20 mouse cellular contexts compared by ENCODE assay signal in the genomic region with DNA sequence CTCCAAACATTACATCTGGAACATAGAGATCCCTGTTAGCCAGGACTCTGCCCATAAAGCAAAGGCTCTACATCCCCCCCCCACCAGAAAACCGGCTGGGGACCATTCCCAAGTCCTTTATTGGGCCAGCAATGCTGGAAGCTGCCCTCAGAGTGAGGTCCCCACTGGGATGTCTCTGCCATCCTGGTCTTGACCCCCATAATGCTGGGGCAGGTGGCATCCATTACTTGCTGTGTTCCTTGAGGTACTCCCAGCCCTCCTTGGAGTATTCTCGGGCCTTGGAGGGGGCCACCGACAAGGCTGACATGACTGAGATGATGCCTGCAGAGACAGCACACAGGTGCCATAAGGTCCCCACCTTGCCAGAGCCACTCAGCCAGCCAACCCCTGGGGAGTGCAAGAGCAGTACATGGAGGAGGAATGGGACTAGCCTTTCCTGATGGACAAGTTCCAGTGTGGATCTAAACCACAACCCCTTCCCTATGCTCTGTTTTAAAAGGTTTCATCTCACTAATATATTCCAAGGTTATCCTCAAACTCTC. TPM values are rescaled to one million over a fixed set of nuclear protein-coding genes. Genes with fewer than 3 reads are reported as not detected.
DNase-seq lines count a peak whose midpoint lies in the region; ATAC-seq and TF ChIP-seq lines count a peak whose summit lies in the region.
"Had no signal": no experiment of that assay in that cellular context is flagged by ENCODE, and none has a peak within 500 bp of the region (broad histone marks: within the 10 kb centered on the region; RNA-seq: fewer than 3 reads in every experiment).

No protein-coding gene starts in this region.

- 72% methylated on average over 3 of the region's 3 CpGs for WGBS in heart, embryonic 12.5 days
- 62% methylated on average over 3 of the region's 3 CpGs for WGBS in lung, embryonic 15.5 days
- 81% methylated on average over 3 of the region's 3 CpGs for WGBS in embryonic facial prominence, embryonic 10.5 days

- no peak for ATAC-seq in heart, embryonic 12.5 days (ENCODE audit: insufficient number of reproducible peaks, low FRiP score)
- no peak for ATAC-seq in lung, embryonic 15.5 days (ENCODE audit: borderline replicate concordance, extremely low read depth, low FRiP score, low TSS enrichment)
- ATAC-seq: intestine, embryonic 16.5 days had no signal

- H3K36me3 ChIP-seq in heart, embryonic 12.5 days: peaks cover 53% of the 10 kb centered on the region
- H3K36me3 ChIP-seq in lung, embryonic 15.5 days: peaks cover 52% of the 10 kb centered on the region
- peaks cover 61% of the 10 kb centered on the region for H3K36me3 ChIP-seq in E14TG2a.4 (ENCODE audit: insufficient read depth, low read length)
- peaks cover 56% of the 10 kb centered on the region for H3K36me3 ChIP-seq in embryonic facial prominence, embryonic 10.5 days (replicated peaks)

- H3K4me2 ChIP-seq in heart, embryonic 12.5 days: no peak overlapping the region
- 0 out of 2 replicates have a peak overlapping the region, but pooled peaks have one; percentile 74 for H3K4me2 ChIP-seq in lung, embryonic 15.5 days

- no peak for TF ChIP-seq CTCF in E14TG2a.4 (conservative IDR thresholded peaks at IDR 0.05; ENCODE audit: low read length)

- H3K27me3 ChIP-seq in heart, embryonic 12.5 days (replicated peaks): no peaks in the 10 kb centered on the region
- H3K27me3 ChIP-seq in lung, embryonic 15.5 days: no peaks in the 10 kb centered on the region
- no peaks in the 10 kb centered on the region for H3K27me3 ChIP-seq in E14TG2a.4 (ENCODE audit: insufficient read depth, low read length)
- H3K27me3 ChIP-seq in embryonic facial prominence, embryonic 10.5 days (replicated peaks; ENCODE audit: low read depth, poor library complexity, severe bottlenecking): no peaks in the 10 kb centered on the region
- H3K27me3 ChIP-seq: embryonic facial prominence, embryonic 15.5 days; hindbrain, embryonic 15.5 days; kidney, embryonic 15.5 days; limb, embryonic 12.5 days had no signal

- H3K9me3 ChIP-seq in heart, embryonic 12.5 days (replicated peaks): no peaks in the 10 kb centered on the region
- no peaks in the 10 kb centered on the region for H3K9me3 ChIP-seq in lung, embryonic 15.5 days
- no peaks in the 10 kb centered on the region for H3K9me3 ChIP-seq in E14TG2a.4 (ENCODE audit: low read length)
- H3K9me3 ChIP-seq in embryonic facial prominence, embryonic 10.5 days: no peaks in the 10 kb centered on the region
- H3K9me3 ChIP-seq: embryonic facial prominence, embryonic 15.5 days; hindbrain, embryonic 15.5 days; kidney, embryonic 15.5 days; limb, embryonic 12.5 days had no signal

- 0 out of 2 replicates have a peak overlapping the region, but pooled peaks have one; percentile 1 for H3K4me3 ChIP-seq in heart, embryonic 12.5 days
- H3K4me3 ChIP-seq in lung, embryonic 15.5 days: no peak overlapping the region
- 0 out of 2 replicates have a peak overlapping the region, but pooled peaks have one; percentile 89 for H3K4me3 ChIP-seq in E14TG2a.4 (replicated peaks; ENCODE audit: low read length)
- peak overlapping the region; percentile 23; the same call in 1 of the 2 replicates for H3K4me3 ChIP-seq in embryonic facial prominence, embryonic 10.5 days
- H3K4me3 ChIP-seq: hindbrain, embryonic 15.5 days; left cerebral cortex, adult 2 months had no signal

- no peak overlapping the region for H3K9ac ChIP-seq in heart, embryonic 12.5 days
- H3K9ac ChIP-seq in lung, embryonic 15.5 days: no peak overlapping the region

- H3K27ac ChIP-seq in heart, embryonic 12.5 days (ENCODE audit: poor library complexity, severe bottlenecking): no peak overlapping the region
- no peak overlapping the region for H3K27ac ChIP-seq in lung, embryonic 15.5 days
- no peak overlapping the region for H3K27ac ChIP-seq in embryonic facial prominence, embryonic 10.5 days (replicated peaks)
- H3K27ac ChIP-seq: embryonic facial prominence, embryonic 15.5 days; hindbrain, embryonic 15.5 days; kidney, embryonic 15.5 days; left cerebral cortex, adult 2 months; limb, embryonic 12.5 days had no signal

- intact Hi-C loops in heart, postnatal 36 days (cut with DNase I): loop anchor here (2.0 kb wide), 1 partner anchor 17 kb away; no protein-coding TSS in a partner anchor

- no peak for DNase-seq in heart, postnatal 36 days
- DNase-seq in lung, postnatal 36 days: no peak
- no peak for DNase-seq in embryonic facial prominence, embryonic 10.5 days (ENCODE audit: low spot score)
- DNase-seq in kidney, adult 8-10 months: no peak
- DNase-seq: adrenal gland, adult 2 months; embryo, embryonic 11 days; heart, postnatal 10 days; kidney, postnatal 4 days; layer of hippocampus, adult 9-11 months; lung, adult 2 months; thymus, postnatal 36 days had no signal

- H3K4me1 ChIP-seq in heart, embryonic 12.5 days (replicated peaks): peaks cover 34% of the 10 kb centered on the region
- peaks cover 27% of the 10 kb centered on the region for H3K4me1 ChIP-seq in lung, embryonic 15.5 days
- H3K4me1 ChIP-seq in E14TG2a.4 (replicated peaks; ENCODE audit: low read depth, low read length): peaks cover 83% of the 10 kb centered on the region
- H3K4me1 ChIP-seq in embryonic facial prominence, embryonic 10.5 days: peaks cover 39% of the 10 kb centered on the region

RNA-seq across cellular contexts. Expression of a gene that starts 2.0 kb away (rescaled TPM):
- polyA plus RNA-seq in heart, embryonic 12.5 days (2016; fragmentation: Nextera tagmentation; extraction: Ambion mirVana): 253 and 282 TPM in 2 replicates
- total RNA-seq in heart, postnatal 36 days (2021): 100 to 1,000 TPM; 342 to 346 TPM
- polyA plus RNA-seq in lung, embryonic 15.5 days (2015; fragmentation: Nextera tagmentation; extraction: Ambion mirVana): 206 and 215 TPM in 2 replicates
- polyA plus RNA-seq in embryonic facial prominence, embryonic 10.5 days (2016; fragmentation: Nextera tagmentation; extraction: Ambion mirVana): 190 and 205 TPM in 2 replicates

RNA-seq across cellular contexts. Expression of a gene that starts 5.6 kb away (rescaled TPM):
- polyA plus RNA-seq in heart, embryonic 12.5 days (2016; fragmentation: Nextera tagmentation; extraction: Ambion mirVana): 1,231 and 1,273 TPM in 2 replicates
- total RNA-seq in heart, postnatal 36 days (2021): 100 to 1,000 TPM; 724 to 728 TPM
- polyA plus RNA-seq in lung, embryonic 15.5 days (2015; fragmentation: Nextera tagmentation; extraction: Ambion mirVana): 1,553 and 1,704 TPM in 2 replicates
- 1,580 and 1,631 TPM in 2 replicates for polyA plus RNA-seq in embryonic facial prominence, embryonic 10.5 days (2016; fragmentation: Nextera tagmentation; extraction: Ambion mirVana)

RNA-seq across cellular contexts. Expression of a gene that starts 19.1 kb away (rescaled TPM):
- polyA plus RNA-seq in heart, embryonic 12.5 days (2016; fragmentation: Nextera tagmentation; extraction: Ambion mirVana): 66.2 and 67.3 TPM in 2 replicates
- 100 to 1,000 TPM; 118 to 124 TPM for total RNA-seq in heart, postnatal 36 days (2021)
- 51.7 and 54.0 TPM in 2 replicates for polyA plus RNA-seq in lung, embryonic 15.5 days (2015; fragmentation: Nextera tagmentation; extraction: Ambion mirVana)
- polyA plus RNA-seq in embryonic facial prominence, embryonic 10.5 days (2016; fragmentation: Nextera tagmentation; extraction: Ambion mirVana): 56.5 and 59.0 TPM in 2 replicates

RNA-seq across cellular contexts. Expression of a gene that starts 20.4 kb away (rescaled TPM):
- 0.28 and 0.42 TPM in 2 replicates for polyA plus RNA-seq in heart, embryonic 12.5 days (2016; fragmentation: Nextera tagmentation; extraction: Ambion mirVana)
- total RNA-seq in heart, postnatal 36 days (2021): not detected
- 0.52 and 1.2 TPM in 2 replicates for polyA plus RNA-seq in lung, embryonic 15.5 days (2015; fragmentation: Nextera tagmentation; extraction: Ambion mirVana)
- 0.73 and 0.77 TPM in 2 replicates for polyA plus RNA-seq in embryonic facial prominence, embryonic 10.5 days (2016; fragmentation: Nextera tagmentation; extraction: Ambion mirVana)

RNA-seq across cellular contexts. Expression of a gene that starts 23.0 kb away (rescaled TPM):
- polyA plus RNA-seq in heart, embryonic 12.5 days (2016; fragmentation: Nextera tagmentation; extraction: Ambion mirVana): 93.1 and 101 TPM in 2 replicates
- 10 to 100 TPM; 55.1 to 65.8 TPM for total RNA-seq in heart, postnatal 36 days (2021)
- 92.7 and 96.6 TPM in 2 replicates for polyA plus RNA-seq in lung, embryonic 15.5 days (2015; fragmentation: Nextera tagmentation; extraction: Ambion mirVana)
- polyA plus RNA-seq in embryonic facial prominence, embryonic 10.5 days (2016; fragmentation: Nextera tagmentation; extraction: Ambion mirVana): 158 and 162 TPM in 2 replicates
